Mouse (Mus musculus): ENCODE data around the gene Tmod1.
A peak's percentile ranks its signal among the peaks of the same experiment; 100 is the strongest.

The Tmod1 gene

DNA sequence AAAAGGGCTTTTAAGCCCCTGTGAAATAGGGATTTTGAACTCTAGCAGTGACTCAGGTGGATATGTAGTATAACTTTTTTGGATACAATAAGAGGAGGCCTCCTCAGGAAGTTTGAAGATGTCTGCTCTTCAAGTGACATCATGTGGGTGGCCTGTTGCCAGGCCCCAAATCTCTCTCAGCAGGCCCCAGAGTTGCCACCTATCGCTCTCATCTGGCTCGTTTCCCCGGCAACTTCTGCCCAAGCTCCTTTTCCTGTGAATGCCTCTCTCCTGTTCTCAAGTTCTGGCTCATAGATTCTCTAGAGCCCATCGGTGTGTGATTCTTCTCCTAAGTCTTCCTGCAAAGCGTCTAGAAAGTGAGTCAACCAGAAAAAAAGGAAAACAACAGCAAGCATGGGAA lies 17.4 kb downstream of the Tmod1 start:
- no peak for DNase-seq

DNA sequence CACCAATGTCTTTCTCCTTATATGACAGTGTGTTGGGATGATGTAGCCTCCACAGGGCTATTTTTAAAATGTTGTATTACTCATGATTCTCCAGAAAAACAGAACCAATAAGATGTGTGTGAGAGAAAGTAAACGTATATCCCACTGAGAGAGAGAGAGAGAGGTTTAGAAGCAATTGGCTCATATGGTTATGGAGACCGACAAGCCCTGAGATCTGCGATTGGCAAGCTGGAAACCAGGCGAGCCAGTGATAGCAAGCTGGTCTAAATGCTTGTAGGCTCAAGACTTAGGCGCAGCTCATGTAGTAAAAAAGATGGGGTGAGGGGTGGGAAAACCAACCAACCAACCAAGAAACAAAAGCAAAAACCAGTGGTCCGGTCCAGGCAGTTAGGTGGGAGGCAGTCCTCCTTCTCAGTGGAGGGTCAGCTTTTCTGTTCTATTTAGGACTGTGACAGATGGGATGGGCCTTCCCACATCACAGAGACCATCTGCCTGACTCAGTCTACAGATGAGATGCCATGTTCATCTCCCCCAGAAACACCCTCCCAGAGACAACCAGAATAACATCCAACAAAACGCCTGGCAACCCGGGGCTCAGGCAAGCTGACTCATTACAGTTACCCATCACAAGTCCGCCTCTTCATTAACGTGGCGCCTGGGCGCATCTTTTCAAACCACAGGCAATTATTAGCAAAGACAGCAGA lies 22.7 kb downstream of the Tmod1 start:
- DNase-seq = no peak

DNA sequence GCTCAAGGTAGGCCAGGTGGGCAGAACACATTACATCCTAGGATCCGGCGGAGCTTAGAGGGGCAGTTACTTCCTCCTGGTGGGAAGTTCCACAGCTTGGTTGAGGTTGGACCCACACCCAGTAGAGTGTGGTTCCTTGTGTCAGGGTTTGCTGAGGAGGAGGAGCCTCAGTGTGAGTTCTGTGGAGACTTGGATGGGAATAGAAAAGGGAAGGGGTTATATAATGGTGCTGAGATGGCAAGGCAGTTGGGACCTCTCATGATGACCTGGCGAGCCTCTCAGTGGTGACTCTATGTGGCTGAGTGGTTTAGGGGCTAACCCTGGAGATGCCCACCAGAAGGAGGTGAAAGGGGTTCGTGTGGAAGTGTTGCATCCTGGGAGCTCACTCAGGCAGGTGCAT lies 25.1 kb downstream of the Tmod1 start:
- no peak for DNase-seq

DNA sequence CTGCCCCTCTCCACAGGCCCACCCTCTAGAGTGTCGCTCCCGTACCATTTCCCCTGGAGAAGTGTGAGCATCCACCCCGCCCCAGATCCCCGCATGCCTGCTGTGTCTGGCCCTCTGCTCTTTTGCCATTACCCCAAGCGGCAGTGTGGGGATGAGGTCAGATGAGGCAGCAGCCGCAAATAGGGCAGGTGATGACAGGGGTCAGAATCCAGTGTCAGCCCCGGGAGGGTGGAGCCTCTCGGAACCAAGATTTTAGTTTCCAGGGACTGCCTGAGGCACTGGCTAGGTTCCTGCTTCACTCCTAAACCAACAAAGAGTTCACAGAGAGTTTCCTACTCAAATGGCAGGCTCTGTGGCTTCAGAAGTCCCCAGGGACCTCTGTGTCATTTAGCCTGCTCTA lies 25.5 kb downstream of the Tmod1 start:
- DNase-seq = no peak

DNA sequence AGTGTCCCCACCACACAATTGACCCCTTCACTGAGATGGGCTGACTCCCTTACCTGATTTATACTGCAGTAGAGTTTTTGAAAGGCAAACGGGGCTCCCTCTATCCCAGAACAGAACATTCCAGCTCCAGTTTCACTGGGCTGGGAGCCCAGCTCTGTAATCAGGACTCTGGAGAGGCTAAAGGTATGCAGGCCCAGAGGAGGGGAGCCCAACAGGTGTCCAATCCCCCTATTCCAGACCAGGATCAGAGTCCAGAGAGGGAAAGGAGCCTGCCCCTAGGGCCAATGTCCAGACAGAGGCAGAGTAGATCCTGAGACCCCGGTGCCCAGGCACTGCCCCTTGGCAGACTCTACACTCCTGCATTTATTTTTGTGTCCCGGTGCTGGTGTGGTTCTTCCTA lies 26.2 kb downstream of the Tmod1 start:
- DNase-seq = peak; percentile 65

DNA sequence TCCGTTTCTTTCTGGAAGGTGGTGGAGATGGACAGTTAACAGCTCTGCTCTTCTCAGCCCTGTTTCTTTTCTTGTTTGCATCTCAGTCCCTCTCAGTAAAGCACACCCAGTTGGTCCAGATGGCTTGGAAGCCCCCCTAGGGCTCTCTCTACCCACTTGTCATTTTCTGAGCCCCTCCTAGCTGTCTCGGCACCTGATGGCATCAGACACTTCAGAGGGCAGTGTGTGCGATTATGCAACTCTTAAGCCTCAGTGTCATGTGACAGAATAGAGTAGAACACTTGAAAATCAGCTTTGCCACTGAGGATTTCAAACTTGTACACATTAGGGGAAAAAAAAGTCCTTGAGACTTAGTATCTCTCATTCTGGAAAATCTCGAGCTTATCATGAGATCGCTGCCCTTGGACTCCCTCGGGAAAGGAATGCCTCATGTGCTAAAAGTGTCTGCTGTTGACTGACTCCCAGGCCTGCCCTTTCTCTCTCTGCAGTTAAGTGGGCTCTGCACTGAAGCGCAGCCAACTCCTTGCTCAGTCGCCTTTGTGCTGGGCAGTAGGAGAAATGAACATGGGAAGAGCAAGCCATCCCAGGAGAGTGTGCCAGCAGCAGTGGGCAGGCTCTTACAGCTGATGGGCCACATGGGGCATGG lies 27.1 kb downstream of the Tmod1 start:
- DNase-seq = peak; percentile 79

DNA sequence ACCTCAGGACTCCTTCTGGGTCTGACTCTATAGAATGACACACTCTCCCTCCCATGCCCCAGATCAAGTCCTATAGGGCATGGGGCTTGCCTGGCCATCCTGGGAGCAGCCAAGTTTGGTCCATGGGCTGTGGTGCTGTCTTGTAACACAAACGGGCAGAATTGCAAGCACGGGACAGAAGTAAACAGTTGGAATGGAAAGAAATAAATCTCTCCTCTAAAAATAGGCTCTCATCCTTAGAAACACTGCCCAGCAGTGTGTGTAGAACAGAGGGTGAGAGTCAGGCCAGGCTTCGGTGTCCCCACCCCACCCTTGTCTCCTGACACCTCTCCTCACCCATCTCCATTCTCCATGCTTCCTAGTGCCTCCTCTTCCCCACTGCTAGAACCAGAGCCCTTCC lies 29.3 kb downstream of the Tmod1 start:
- DNase-seq = no peak

DNA sequence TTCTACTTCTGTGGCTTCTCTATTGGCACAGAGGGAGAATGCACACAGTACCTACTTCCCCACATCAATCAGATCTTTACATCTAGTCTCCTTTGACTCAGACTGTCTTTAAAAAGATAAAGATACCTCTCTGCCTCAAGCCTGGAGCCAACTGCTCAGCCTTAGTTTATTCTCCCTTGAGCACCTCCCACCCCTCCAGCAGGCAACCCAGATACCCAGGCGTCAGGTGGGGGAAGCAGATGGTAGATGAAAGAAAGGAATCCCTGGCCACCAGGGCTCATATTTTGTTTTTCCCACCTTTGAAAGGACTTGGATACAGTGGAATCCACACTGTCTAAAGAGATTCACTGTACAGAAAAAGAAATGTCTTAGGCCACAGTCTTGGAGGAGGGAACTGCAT lies 29.8 kb downstream of the Tmod1 start:
- DNase-seq = no peak

DNA sequence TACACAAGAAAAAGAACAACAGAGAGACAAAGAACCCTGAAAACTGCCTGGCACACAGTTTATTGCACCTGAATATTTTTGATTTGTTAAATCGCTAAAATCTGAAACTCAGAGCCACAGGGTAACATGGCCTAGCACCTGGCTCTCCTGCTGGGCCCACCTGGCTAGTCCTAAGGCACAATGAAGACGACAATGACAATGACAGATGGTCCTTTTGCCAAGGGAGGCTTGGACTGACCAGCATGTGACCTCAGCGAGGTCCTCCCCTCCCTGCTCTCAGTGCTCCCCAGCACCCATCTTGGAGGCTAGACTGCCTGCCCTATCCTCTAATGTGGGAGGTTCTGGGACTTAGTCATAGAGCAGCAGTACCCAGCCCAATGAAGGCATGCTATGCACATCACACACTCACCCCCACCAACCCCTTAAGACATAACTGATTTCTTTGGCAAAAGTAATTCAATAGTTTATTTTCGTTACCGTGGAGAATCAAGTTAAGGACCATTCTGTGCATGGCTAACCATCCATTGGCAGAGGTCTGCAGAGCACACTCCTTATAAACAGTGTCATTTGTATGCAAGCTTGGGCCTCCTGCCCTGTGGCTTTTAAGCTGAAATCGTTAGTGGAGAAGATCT lies 31.2 kb downstream of the Tmod1 start:
- no peak for DNase-seq

DNA sequence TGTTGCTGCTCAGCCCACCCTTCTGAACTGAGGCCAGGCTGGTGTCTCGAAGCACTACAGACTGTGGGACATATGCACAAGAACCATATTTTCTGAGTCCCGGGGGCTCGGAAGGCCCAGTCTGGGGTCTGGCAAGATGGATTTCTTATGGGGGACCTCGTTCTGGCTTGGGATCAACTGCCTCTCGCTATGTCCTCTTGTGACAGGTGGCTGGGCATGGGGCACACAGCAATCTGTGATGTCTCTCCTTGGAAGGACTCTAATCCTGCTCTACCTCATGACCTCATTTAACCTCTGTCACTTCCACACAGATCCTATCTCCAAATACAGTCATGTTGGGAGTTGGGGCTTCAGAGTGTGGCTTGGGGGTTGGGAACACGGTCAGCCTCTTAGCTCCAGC lies 33.9 kb downstream of the Tmod1 start:
- DNase-seq = no peak

DNA sequence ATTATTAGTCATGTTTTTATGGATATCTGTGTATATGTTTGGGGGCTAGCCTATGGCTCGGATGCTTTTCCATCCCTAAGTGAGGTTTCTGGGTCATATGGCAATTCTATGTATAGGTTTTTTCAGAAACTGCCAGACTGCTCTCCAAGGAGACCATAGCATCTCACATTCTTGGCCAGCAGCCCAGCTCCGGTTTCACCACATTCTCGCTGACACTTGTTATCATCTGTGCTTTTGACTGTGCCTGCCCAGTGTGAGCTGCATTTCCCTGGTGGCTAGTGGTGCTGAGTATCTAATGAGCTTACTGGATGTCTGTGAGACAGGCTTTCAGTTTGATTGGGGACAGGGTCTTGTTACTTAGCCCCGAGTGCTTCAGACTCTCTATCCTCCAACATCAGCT lies 35.0 kb downstream of the Tmod1 start:
- DNase-seq = no peak

DNA sequence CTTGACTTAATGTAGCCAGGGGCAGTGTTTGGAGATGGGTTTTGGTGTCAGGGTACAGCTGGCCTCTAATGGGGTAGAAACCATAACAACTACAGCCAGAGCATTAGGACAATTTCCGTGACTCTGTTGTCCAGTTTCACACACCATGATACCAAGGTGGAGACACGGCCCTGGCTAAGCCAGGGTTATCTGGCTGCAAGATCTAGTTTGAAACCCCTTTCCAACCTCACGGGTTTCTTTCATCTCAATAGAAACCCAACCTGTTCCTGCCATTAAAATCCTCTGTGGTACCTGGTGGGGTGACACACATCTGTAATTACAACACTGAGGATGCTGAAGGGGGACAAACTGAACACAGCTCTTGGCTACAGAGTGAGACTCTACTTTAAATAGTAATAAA lies 36.9 kb downstream of the Tmod1 start:
- DNase-seq = no peak

DNA sequence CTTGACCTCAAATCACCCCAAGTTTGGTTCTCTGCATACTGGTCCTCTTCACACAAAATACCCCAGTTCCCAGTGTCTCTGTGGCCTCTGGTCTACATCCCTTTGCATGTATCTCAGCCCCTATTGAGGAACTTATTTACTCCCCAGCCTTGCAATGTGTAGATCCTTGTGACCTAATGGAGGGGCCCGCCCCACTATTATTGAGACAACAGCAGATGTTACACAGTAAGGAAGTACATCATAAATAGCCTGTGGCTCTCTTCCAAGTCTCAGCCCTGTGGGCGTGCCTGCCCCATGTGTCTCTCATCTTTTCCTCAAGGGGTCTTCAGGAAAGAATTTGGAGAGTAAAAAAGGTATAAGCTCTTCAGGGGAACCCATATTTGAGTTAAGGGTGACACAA lies 38.2 kb downstream of the Tmod1 start:
- no peak for DNase-seq

DNA sequence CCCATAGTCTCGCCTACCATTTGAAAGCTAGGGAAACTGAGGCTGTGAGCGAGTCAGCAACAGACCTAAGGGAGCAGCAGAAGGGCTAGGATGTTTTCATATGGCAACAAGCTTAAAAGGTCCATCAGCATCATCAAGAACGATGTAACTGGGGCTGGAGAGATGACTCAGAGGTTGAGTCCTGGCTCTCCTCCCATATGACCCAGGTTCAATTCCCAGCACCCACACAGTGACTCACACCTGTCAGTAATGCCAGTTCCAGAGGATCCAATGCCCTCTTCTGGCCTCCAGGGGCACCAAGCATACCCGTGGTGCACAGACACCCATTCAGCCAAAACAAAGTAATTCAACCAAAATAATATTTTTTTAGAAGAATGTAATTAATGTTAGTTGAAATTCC lies 41.5 kb downstream of the Tmod1 start:
- no peak for DNase-seq

DNA sequence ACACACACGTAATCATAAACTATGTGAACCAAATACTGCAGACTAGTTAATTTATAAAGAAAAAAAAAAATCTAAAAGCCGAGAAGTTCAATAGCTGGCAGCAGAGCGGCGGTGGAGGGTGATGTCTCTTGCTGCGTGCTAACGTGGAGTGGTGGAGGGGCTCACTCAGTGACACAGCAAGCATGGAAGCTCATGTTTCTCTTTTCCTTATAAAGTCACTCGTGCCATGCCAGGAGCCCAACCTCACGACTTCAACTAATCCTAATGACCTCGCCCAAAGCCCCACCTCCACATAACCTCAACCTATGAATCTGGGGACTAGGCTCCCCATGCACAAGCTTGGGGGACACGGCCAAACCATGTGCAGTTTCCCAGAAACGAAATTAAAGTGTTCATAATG lies 43.8 kb downstream of the Tmod1 start:
- no peak for DNase-seq

DNA sequence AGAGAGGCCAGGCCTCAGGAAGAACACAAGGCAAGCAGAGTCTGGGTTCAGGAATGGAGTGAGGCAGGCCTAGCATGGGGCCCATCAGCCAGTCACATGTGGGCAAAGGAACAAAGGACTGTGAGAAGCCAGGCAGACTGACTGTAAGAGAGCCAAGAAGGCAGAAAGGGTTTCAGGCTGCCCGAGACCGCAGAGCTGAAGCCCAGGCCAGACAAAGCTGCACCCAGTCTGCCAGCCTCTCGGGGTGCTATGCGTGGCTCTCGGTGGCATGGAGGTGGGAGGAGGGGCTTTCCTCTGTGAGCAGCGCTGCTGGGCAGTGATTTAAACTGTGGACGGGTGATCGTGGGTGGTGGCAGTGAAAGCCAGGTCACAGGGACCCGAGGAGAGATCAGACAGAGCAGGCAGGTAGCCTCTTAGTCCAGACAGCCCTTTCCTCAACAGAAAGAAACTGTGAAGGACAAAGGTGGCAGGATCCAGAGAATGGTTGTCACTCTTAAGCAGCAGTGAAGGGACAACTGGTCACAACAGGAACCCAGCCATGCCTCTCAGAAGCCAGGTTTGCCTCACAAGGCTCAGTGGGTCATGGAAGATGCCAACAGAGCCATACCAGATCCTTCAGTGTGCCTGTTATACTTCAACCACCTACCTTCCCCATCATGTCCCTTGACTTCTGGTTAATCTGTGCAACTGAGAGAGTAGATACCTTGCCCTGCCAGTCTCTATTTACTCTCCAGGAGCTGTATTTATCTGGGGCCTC lies 45.9 kb downstream of the Tmod1 start:
- DNase-seq = no peak

DNA sequence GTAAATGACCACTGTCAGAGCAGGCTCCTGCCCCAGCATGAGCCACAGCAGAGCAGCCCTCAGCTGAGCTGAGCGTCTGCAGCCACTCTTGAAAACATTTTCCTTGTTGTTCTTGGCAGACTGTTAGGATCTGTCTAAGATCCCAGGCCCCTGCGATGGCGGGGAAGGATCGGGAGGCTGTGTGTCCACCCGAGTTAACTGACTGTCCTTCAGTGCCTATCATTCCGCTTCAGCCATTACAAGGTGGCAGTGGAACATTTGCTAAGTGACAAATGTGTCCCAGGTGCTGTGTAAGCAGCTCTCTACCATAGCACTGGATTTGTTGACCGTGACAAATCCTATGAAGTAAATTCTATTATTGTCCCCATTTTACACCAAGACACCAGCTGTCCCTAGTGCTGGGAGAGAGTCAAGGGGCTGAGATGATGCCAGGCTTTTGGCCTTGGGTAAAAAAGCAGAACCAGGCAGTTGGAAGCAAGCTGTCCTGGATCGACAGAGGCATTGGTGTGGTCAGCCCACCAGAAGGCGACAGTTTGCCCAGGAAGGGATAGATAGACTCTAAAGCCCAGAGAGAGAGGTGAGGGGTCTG lies 46.6 kb downstream of the Tmod1 start:
- no peak for DNase-seq

DNA sequence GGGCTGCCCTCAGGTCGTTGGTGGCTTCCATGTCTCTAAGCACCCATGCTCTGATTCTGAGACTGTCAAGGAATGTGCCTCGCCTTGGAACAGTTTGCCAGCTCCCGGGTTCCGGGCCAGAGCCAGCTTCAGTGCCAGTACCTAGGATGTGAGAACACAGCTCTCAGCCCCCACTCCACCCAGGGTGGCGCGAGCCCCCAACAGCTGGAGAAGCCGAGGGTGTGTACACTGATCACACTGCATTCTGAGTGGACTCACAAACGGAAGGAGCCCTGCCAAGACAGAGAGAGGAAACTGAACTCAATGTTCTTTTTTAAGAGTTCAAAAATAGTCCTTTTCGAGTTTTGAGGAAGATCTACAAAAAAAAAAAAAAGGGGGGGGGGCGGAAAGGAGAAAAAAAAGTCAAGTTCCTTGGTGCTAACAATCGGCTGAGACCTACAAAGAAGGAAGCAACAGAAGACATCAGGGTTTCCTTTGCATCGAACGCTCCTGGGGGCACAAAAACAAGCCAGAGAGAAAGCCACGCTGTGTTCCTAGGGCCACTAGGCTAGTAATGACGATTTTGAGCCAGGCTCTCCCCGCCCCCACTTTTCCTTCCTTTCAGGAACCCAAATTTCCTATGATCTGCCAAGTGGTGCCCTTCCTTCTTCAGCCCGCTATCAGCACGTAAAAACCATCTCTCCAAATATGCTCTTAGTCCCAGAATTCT lies 48.1 kb downstream of the Tmod1 start:
- peak; percentile 31 for DNase-seq

DNA sequence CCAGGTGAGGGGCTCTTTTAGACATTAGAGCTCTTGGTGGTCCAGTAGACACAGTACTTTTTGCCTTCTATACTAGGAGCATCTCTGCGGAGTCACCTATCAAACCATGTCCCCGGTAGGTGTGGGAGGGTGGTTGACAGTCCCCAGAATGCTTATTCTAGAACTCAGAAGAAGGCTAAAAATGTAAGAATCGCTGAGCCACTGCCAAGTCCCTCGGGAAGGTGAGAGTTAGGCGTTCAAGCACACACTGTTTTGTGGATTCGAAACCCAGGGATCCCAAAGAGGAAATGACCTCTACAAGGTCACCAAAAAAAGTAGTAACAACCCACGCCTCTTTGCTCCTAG lies 48.7 kb downstream of the Tmod1 start:
- DNase-seq = no peak

DNA sequence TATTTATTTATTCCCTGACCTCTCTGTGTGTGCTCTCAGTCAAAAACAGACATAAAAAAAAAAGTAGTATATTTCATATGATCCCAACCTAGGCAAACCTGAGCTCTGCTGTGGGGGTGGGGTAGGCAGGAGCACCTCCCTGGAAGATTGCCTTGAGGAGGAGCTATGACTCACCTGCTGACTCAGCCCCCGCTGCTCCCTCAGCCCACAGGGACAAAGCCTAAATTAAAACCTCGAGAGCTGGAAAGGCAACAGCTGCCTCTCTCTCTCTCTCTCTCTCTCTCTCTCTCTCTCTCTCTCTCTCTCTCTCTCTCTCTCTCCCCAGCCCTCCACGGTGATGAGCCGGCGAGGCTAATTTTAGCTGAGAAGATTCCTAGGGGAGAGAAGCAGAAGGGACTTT lies 49.1 kb downstream of the Tmod1 start:
- DNase-seq = peak; percentile 60

DNA sequence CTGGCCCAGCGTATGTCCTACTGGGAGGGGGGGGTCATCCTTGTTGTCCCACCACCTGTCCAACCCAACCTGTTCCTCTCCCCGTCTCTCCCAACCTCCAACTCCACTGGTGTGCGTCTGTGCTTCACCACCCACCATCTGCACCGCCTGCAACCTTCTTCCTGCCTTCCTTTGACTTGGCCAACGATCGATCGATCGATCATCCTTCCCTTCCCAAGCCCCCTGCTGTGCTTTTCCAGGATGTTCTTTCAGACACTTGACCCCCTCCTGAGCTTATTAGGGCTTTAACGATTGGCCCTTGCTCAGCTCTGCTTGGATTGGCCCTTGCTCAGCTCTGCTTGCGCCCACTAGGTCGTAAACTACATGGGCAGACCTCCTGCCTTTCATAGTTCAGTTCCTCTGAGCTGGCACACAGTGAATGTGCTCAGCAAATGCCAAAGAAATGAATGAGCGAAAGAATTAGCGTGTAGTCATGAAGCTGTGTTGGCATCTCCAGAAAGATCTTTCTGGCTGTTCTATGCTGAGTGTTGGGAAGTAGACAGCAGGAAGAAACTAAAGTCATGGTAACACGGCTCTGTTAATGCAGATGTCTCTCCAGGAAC lies 50.9 kb downstream of the Tmod1 start:
- DNase-seq = no peak

DNA sequence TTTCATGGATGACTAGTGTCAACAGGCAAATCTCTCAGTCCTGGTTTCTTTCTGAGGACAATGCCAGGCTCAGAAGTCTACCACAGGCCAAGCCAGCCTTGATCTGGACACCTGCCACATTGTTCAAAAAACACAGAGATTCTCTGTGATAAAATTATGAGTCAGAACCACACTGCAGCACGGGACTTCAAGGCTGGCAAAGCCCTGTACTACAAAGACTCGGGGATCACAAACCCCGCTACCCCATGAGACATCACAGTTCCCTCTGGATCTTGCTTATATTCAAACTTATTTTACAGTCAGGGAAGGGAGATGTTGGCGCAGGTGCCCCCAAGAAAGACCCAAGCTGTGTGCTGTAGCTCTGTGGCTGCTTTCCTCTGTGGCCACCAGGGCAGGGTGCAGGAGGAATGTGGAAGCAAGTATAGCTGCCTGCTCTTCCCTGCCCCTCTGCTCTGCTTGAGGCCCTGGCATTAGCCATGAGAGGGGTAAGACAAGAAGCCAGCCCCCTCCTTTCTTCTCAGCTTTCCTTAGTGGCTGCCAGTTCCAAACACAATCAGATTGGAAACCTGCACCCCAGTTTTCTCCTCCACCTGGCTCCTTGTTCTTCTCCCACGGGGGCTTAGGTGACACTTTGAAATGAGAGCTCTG lies 53.8 kb downstream of the Tmod1 start:
- no peak for DNase-seq

Measured in lung, postnatal 36 days (tissue).